Mouse (Mus musculus) heart, adult 2 months (tissue): ENCODE results near the gene Btbd9.

Experiments
- CTCF ChIP-seq: fragments of 200-600 bp; IDR thresholded peaks from 2 replicates; pipeline ENCODE4 v1.8.1; 2022; ENCODE audit warnings: antibody characterized with exemption, mild to moderate bottlenecking, moderate library complexity
- EP300 ChIP-seq: fragments of 200-500 bp; IDR thresholded peaks from 2 replicates; pipeline ENCODE4 v1.6.1; 2011; ENCODE audit warnings: low read depth, low read length, control low read depth; ENCODE audit not compliant: insufficient read depth
- POLR2A ChIP-seq: fragments of 200-500 bp; IDR thresholded peaks from 2 replicates; pipeline ENCODE4 v1.6.1; 2011; ENCODE audit warnings: mild to moderate bottlenecking, low read depth, low read length, control low read depth; ENCODE audit not compliant: insufficient read depth

GRCm38 (mm10) chr17:30253028-30253427, 323.3 kb downstream of the Btbd9 start:
- TF ChIP-seq POLR2A (no peak), CTCF (no peak), EP300 (no peak)
